Mouse (Mus musculus): ENCODE measurements around the gene Qprt. TPM values are rescaled to one million over a fixed set of nuclear protein-coding genes. Genes with fewer than 3 reads are reported as not detected.

Gene Qprt
- polyA plus RNA-seq, 2 experiments: 4.3 to 6.0 TPM

GRCm38 (mm10) chr7:127093914-127094313 lies 28.1 kb downstream of the Qprt start:
- WGBS: 80% methylated on average over 3 of the region's 3 CpGs
- no peak for DNase-seq (ENCODE audit: low spot score)
- no peak for ATAC-seq (ENCODE audit: low FRiP score, low read depth)
- no peak overlapping the region for H3K9ac ChIP-seq (ENCODE audit: low read depth, low read length, severe bottlenecking)
- H3K4me1 ChIP-seq (ENCODE audit: control insufficient read depth, insufficient read depth, low read length): no peaks in the 10 kb centered on the region
- no peak for TF ChIP-seq POLR2A (IDR thresholded peaks at IDR 0.05; ENCODE audit: borderline replicate concordance, extremely low read depth, insufficient read depth, insufficient read length)
- H3K4me2 ChIP-seq (replicated peaks; ENCODE audit: low read depth, low read length, severe bottlenecking): no peak overlapping the region
- no peak overlapping the region for H3K4me3 ChIP-seq (replicated peaks; ENCODE audit: low read length)
- no peaks in the 10 kb centered on the region for H3K27me3 ChIP-seq (ENCODE audit: control insufficient read depth, insufficient read depth, low read length)
- H3K9me3 ChIP-seq (ENCODE audit: control insufficient read depth, low read length): no peaks in the 10 kb centered on the region
- no peak overlapping the region for H3K27ac ChIP-seq (replicated peaks; ENCODE audit: low read depth, low read length)
- H3K36me3 ChIP-seq (ENCODE audit: control insufficient read depth, insufficient read depth, low read length): no peaks in the 10 kb centered on the region

- Histone ChIP-seq H3K36me3 (ENCODE audit: control insufficient read depth, insufficient read depth, low read length) (no peaks in the 10 kb centered on the region), H3K4me2 (replicated peaks; ENCODE audit: low read depth, low read length, severe bottlenecking) (peak within 1 kb of the TSS; percentile 29), H3K9me3 (ENCODE audit: control insufficient read depth, low read length) (no peaks in the 10 kb centered on the region), H3K9ac (ENCODE audit: low read depth, low read length, severe bottlenecking) (no peak within 1 kb of the TSS), H3K27ac (replicated peaks; ENCODE audit: low read depth, low read length) (no peak within 1 kb of the TSS), H3K27me3 (ENCODE audit: control insufficient read depth, insufficient read depth, low read length) (no peaks in the 10 kb centered on the region), H3K4me3 (replicated peaks; ENCODE audit: low read length) (peak within 1 kb of the TSS; percentile 15), H3K4me1 (ENCODE audit: control insufficient read depth, insufficient read depth, low read length) (no peaks in the 10 kb centered on the region)
- ATAC-seq (ENCODE audit: low FRiP score, low read depth) (peak; percentile 44; the same call in 1 of the 2 replicates), DNase-seq (ENCODE audit: low spot score) (peak; percentile 40)
- no peak for TF ChIP-seq POLR2A (IDR thresholded peaks at IDR 0.05; ENCODE audit: borderline replicate concordance, extremely low read depth, insufficient read depth, insufficient read length)
- WGBS: 60% methylated on average over 16 of the region's 16 CpGs
Observed at GRCm38 (mm10) chr7:127091114-127091896, 30.7 kb downstream of the Qprt start, which contains the start of gene AI467606. TSS of gene AI467606 (plus strand) at chr7:127091359.

GRCm38 (mm10) chr7:127090154-127091113 lies 31.6 kb downstream of the Qprt start:
- no peaks in the 10 kb centered on the region for H3K27me3 ChIP-seq (ENCODE audit: control insufficient read depth, insufficient read depth, low read length)
- no peak overlapping the region for H3K9ac ChIP-seq (ENCODE audit: low read depth, low read length, severe bottlenecking)
- WGBS: 85% methylated on average over 20 of the region's 20 CpGs
- H3K27ac ChIP-seq (replicated peaks; ENCODE audit: low read depth, low read length): no peak overlapping the region
- H3K36me3 ChIP-seq (ENCODE audit: control insufficient read depth, insufficient read depth, low read length): no peaks in the 10 kb centered on the region
- H3K4me1 ChIP-seq (ENCODE audit: control insufficient read depth, insufficient read depth, low read length): no peaks in the 10 kb centered on the region
- no peak for TF ChIP-seq POLR2A (IDR thresholded peaks at IDR 0.05; ENCODE audit: borderline replicate concordance, extremely low read depth, insufficient read depth, insufficient read length)
- no peak overlapping the region for H3K4me2 ChIP-seq (replicated peaks; ENCODE audit: low read depth, low read length, severe bottlenecking)
- H3K4me3 ChIP-seq (replicated peaks; ENCODE audit: low read length): no peak overlapping the region
- H3K9me3 ChIP-seq (ENCODE audit: control insufficient read depth, low read length): no peaks in the 10 kb centered on the region
- no peak for ATAC-seq (ENCODE audit: low FRiP score, low read depth)
- DNase-seq (ENCODE audit: low spot score): no peak

- 30% methylated on average over 27 of the region's 27 CpGs for WGBS
- Histone ChIP-seq H3K36me3 (ENCODE audit: control insufficient read depth, insufficient read depth, low read length) (no peaks in the 10 kb centered on the region), H3K9me3 (ENCODE audit: control insufficient read depth, low read length) (no peaks in the 10 kb centered on the region), H3K4me2 (replicated peaks; ENCODE audit: low read depth, low read length, severe bottlenecking) (peak overlapping the region; percentile 31), H3K4me1 (ENCODE audit: control insufficient read depth, insufficient read depth, low read length) (no peaks in the 10 kb centered on the region), H3K9ac (ENCODE audit: low read depth, low read length, severe bottlenecking) (peak overlapping the region; percentile 28), H3K27ac (replicated peaks; ENCODE audit: low read depth, low read length) (no peak overlapping the region), H3K4me3 (replicated peaks; ENCODE audit: low read length) (0 out of 2 replicates have a peak overlapping the region, but pooled peaks have one; percentile 4), H3K27me3 (ENCODE audit: control insufficient read depth, insufficient read depth, low read length) (no peaks in the 10 kb centered on the region)
- TF ChIP-seq POLR2A (IDR thresholded peaks at IDR 0.05; ENCODE audit: borderline replicate concordance, extremely low read depth, insufficient read depth, insufficient read length): no peak
- ATAC-seq (ENCODE audit: low FRiP score, low read depth) (no peak), DNase-seq (ENCODE audit: low spot score) (no peak)
Observed at GRCm38 (mm10) chr7:127088901-127089845, 32.9 kb downstream of the Qprt start.

All from limb, embryonic 14.5 days (tissue).